Mouse (Mus musculus) kidney, postnatal 25 days (tissue): ENCODE measurements at regions not wholly inside any gene's neighbourhood (a gene's known extent, or its start where the extent isn't known, plus 50 kb on each side); places are given as distances from the start of the nearest gene placed in this dataset.

Experiments used
- DNase-seq, 2 experiments: peaks; one replicate each; pipeline ENCODE4 v3.0.0; 2021; ENCODE audit warnings: mixed read lengths in 2 of 2

- no peak for DNase-seq
Measured at GRCm38 (mm10) chr9:23535872-23536271, 313.0 kb downstream of the Bmper start.

DNA sequence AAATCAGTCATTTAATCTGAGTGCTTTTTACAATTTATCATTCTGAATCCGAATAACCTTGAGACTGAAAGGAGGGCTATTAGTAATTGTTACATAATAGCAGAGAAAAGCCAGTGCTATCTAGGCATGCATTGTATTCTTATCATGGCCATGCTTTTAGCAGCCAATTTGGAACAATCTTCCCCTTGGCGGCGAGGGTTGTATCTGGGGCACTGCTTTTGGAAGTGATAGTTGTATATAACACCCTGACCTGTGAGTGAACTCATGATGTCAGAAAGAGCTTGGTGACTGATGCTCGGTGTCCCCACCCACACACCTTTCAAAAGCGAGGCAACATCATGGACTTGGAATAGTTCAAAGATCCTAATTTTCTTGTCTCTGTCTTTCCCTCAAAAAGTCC lies 315.2 kb downstream of the Bmper start:
- DNase-seq, result no peak

GRCm38 (mm10) chr9:23551692-23552091 lies 328.8 kb downstream of the Bmper start:
- DNase-seq, result no peak

DNA sequence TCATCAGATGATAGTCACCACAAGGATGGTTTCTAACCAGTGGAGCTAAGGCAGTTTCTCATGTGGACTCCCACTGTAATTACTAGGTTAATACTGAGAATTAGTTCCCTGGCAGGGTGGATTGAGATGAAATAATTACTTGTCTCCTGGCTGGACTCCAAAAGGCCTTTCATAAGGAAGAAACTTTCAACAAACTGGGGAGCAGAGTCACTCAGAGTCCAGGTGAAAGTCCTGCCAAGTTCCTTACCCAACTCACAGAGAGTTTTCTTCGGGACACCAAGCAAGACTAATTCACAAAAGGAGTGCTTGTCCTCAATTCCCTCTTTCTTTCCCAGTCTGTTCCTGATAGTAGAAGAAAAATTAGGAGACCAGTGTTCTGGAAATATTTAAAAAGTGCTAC lies 330.9 kb downstream of the Bmper start:
- DNase-seq, result peak in 1 of 2 experiments; percentile 41

DNA sequence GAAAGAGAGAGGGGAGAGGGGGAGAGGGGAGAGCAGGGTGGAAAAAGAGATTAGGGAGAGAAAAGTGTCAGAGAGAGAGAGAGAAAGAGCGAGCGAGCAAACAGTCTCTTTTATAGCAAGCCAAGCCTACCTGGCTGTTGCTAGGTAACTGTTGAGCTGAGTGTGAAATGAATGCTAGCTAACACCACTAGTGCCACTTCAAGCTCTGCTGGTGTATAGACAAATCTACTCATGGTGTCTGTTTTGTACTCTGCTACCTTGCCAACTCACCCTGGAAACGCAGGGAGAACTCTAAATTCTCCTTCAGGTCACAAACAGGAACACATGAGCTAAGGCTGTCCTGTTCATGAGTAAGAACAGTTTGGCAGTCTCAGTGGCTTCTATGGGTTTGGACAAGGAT lies 334.7 kb downstream of the Bmper start:
- no peak for DNase-seq

- no peak for DNase-seq
Measured at GRCm38 (mm10) chr9:23561924-23562323, 339.0 kb downstream of the Bmper start.

DNA sequence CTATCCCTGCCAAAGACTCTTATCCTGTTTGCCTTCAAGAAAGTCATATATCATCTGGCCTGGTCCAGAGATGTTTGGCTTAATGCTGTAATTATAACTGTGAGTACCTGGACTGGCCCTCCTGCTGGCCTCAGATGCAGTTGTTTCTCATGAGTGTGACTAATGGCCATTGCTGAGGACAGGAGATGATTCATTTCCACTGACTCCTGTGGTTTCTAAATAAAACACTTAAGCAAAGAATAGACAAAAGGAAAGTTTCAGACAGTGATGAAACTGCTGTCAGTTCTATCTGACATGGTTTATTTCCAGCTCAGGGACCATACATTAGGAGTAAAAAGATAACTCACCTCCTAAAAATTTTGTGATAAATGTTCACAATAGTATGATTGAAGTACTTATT lies 344.2 kb downstream of the Bmper start:
- DNase-seq, result no peak

DNA sequence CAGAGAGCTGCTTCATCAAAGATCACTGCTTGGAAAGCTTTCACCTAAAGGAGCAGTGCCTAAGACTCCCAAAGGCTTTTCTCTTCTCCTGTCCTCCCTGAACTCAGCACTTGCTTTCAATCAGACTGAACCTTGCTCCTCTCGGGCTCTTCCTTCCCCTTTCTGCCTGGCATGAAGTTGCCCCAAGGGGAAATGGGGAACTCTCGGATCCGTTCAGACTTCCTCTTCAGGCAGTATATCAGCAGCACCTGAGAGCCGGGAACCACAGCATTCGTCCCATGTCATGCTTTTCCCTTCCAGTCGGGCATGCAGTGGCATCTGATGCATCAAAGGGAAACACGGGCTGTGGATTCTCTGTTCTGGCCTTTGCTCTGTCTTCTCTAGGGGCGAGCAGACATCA lies 347.3 kb downstream of the Bmper start:
- no peak for DNase-seq

DNA sequence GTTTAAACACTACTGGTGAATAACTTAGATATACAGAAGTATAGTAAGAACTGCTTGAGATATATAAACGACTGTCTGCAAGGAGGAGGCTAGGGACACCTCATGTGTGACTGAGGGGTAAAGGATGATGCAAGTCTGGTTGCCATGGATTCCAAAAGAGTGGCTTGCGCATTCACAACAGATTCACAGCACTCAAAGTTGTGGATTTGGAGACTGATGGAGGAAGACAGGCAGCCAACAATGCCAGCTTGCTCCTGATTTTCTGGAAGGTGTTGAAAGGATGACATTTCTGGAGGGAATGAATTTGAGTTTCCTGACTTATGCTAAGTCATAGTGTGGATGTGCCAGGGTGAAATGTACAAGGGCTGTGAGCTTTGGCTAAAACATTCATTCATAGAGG lies 353.4 kb downstream of the Bmper start:
- DNase-seq, result no peak

DNA sequence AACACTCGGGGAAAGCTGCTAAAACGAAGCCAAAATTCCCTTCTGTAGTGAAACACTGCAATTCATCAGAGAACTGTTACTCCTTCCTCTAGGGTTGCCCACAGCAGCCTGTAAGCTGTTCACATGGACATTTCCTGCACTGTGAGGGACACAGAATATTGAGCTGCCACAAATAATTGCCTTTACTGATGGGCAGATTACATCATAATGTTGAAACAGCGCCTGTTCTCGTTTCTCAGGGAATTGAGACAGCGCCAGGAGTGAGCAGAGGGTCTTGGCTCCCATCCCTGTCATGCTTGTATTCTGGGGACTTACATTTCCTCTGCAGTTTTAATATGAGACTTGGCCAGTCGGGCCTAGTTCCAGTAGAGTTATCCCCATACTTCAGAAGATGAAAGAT lies 357.3 kb downstream of the Bmper start:
- no peak for DNase-seq

DNA sequence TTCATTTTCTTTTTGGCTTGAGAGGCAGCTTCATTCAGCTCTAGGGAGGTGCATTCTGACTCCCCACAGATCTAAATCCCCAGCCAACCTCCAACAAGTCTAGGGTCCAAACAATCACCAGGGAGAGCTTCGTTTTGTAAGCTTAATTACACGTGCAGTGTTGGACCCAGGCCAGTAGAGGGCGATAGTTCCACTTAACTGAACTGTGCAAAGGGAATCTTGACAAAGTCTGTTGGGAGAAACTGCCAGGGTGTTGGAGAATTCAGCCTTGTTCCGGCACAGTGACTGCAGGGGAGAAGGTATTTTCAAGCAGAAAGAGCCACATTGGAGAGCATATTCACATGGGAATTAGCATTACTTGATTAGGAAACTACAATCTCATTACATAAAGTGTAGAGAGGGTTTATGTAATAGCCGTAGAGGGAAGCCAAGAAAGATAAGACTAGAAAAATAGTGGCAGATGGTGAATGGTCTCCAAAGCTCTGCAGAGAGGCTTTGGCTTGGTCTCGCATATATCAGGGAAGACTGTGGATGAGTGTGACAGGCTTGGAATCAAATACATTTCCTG lies 358.2 kb downstream of the Bmper start:
- DNase-seq, result peak; percentile 71 to 75

DNA sequence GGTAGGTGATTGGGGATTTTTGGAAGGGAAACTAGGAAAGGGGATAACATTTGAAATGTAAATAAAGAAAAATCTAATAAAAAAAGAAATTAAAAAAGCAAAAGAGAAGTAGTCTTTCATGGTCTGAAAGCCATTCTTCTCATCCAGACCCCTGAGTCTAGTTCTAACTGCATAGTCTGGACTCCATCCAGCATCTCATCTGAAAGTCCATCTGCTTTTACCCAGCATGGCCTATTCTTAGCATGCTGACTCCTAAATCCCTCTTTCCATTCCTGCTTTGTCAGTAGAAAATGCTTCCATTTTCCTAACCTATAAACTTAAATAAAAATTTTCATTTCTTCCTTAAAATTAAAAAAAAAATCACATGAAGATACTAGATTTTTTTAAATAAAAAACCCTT lies 361.7 kb downstream of the Bmper start:
- DNase-seq, result no peak

DNA sequence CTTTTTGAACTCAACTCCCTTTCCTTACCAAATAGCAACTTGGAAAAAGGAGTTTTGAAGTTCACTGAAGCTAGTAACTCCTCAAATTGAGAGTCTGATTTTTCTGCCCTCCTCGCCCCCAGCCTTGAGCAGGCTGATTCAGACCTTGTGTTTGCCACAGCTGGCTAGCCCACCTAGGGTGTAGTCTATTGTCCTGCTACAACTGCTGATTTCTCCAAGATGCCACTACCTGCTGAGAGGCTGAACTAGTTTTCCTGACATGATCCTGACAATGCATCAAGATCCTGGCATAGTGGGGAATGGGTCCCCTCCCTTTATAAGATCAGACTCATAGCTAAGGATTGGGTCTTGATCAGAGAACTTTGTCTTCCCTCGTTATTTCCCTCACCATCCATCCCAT lies 366.1 kb downstream of the Bmper start:
- no peak for DNase-seq

GRCm38 (mm10) chr9:23591906-23592305 lies 369.0 kb downstream of the Bmper start:
- no peak for DNase-seq

DNA sequence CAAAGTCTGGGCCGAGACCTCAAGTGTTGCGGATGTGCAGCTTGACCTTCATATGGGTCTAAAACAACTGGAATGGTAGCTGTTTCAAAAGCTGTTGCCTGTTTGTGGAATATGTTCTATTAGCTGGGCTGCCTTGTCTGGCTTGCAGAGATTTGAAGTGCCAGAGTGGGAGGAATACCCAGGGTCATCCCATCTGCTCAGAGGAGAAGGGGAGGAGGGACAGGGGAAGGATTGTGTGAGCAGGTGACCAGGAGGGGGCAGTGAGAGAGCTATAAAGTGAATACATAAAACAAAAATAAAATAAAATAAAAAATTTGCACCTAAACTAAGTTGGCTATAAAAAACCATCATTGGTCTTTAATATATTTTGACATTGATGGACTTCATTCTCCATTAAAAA lies 377.7 kb downstream of the Bmper start:
- DNase-seq, result no peak
